Mouse (Mus musculus): ENCODE results near the gene Dach1.

DNA sequence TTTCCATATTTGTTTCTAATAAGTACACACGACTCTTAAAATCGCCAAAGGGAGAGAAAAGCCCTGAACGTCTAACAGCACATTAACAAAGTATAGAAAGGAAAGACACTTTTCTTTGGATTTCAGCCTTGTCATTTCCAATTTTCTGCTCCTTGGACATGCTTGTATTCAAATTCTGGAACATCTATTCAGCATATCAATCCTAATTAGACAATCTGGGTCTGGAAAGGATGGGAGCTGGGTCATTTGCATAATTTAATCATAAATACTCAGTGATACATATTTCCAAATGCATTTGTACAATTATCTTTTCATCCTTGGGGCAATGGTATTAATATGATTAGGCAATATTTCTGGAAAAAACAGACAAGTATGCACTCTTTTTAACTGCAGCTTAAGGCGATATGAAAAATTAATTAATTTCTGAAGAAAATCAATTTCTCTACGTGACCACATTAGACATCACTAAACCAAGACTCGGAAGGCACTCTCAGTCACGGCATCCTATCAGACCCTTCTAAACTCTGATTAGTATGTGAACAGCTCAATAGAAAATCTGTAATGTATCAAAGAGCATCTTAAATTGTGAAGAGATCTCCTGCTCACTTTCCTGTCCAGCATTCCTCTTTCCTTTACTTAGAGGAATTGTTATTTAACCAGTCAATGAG is 13.7 kb downstream of the Dach1 start:
- TF ChIP-seq CTCF (IDR thresholded peaks at IDR 0.05 in 2 of 3, conservative IDR thresholded peaks at IDR 0.05 in 1 of 3; ENCODE audit: control insufficient read depth in 1 of 3, insufficient read depth in 1 of 3, low read depth in 2 of 3, low read length in 3 of 3, poor library complexity in 1 of 3, severe bottlenecking in 1 of 3) (no peak), TCF12 (IDR thresholded peaks at IDR 0.05; ENCODE audit: low read depth, low read length) (no peak), POLR2A (IDR thresholded peaks at IDR 0.05; ENCODE audit: control insufficient read depth in 1 of 2, insufficient read depth in 1 of 2, low read depth in 1 of 2, low read length in 2 of 2, poor library complexity in 1 of 2) (no peak), GATA1 (IDR thresholded peaks at IDR 0.05; ENCODE audit: low read depth, low read length) (no peak), CHD1 (IDR thresholded peaks at IDR 0.05; ENCODE audit: low read depth, low read length) (no peak), RAD21 (IDR thresholded peaks at IDR 0.05; ENCODE audit: low read depth, low read length) (no peak), ZMIZ1 (IDR thresholded peaks at IDR 0.05; ENCODE audit: low read depth, low read length) (no peak), TAL1 (IDR thresholded peaks at IDR 0.05; ENCODE audit: low read length) (no peak)

All from MEL (cell line).